Mouse (Mus musculus) limb, embryonic 10.5 days (tissue): ENCODE data around the gene Fsd1l. TPM values are rescaled to one million over a fixed set of nuclear protein-coding genes. Genes with fewer than 3 reads are reported as not detected.
"Not testable (repeated sequence)": the region's sequence is repeated elsewhere in the genome, so short reads cannot be mapped to it uniquely, and the experiment has no call there.

Experiments
- DNase-seq: peaks from one replicate; pipeline ENCODE4 v3.0.0-alpha.2; 2017; ENCODE audit warnings: low spot score
- H3K27ac ChIP-seq: fragments of 300-500 bp; sonication (generic); 2 replicates; pipeline ENCODE4 v1.5.1; 2016; ENCODE audit warnings: mild to moderate bottlenecking
- H3K27me3 ChIP-seq: fragments of 300-500 bp; sonication (generic); 2 replicates; pipeline ENCODE4 v1.6.1; 2016; ENCODE audit warnings: low read depth, mild to moderate bottlenecking; ENCODE audit not compliant: poor library complexity, severe bottlenecking
- H3K36me3 ChIP-seq: fragments of 300-500 bp; sonication (generic); 2 replicates; pipeline ENCODE4 v1.6.1; 2016; ENCODE audit warnings: mild to moderate bottlenecking, moderate library complexity
- H3K4me1 ChIP-seq: fragments of 300-500 bp; sonication (generic); 2 replicates; pipeline ENCODE4 v1.6.1; 2016
- H3K4me3 ChIP-seq: fragments of 300-500 bp; sonication (generic); 2 replicates; pipeline ENCODE4 v1.5.1; 2016; ENCODE audit warnings: mild to moderate bottlenecking, moderate library complexity
- H3K9me3 ChIP-seq: fragments of 300-500 bp; sonication (generic); replicated peaks from 2 replicates; pipeline ENCODE4 v1.6.1; 2016; ENCODE audit warnings: mild to moderate bottlenecking
- WGBS: fragments of 180-500 bp; shearing (Covaris S2); methylation state at CpG from one replicate; pipeline ENCODE4 v1.1.7; 2016; 5-methylcytosine and 5-hydroxymethylcytosine counted together
- polyA plus RNA-seq: library from polyadenylated mRNA; unstranded; fragments of >200 nt; fragmentation: Nextera tagmentation; extraction: Ambion mirVana; gene quantifications from 2 replicates; pipeline ENCODE4 v1.2.1, GENCODE M21; 2016

Fsd1l gene
- polyA plus RNA-seq, 1 experiment from 2014 or later = 12.9 TPM

- Histone ChIP-seq H3K9me3 (no peaks in the 10 kb centered on the region), H3K4me1 (peaks cover 7% of the 10 kb centered on the region; the same call in 1 of the 2 replicates), H3K27me3 (no peaks in the 10 kb centered on the region), H3K4me3 (no peak overlapping the region), H3K36me3 (peaks cover 25% of the 10 kb centered on the region), H3K27ac (no peak overlapping the region)
- 93% methylated on average over 5 of the region's 5 CpGs for WGBS
- no peak for DNase-seq
These were observed 87.0 kb downstream of the Fsd1l start for GRCm38 (mm10) chr4:53718261-53718660.

GRCm38 (mm10) chr4:53722506-53722905 lies 91.2 kb downstream of the Fsd1l start:
- DNase-seq = no peak
- Histone ChIP-seq H3K9me3 (no peaks in the 10 kb centered on the region), H3K27me3 (no peaks in the 10 kb centered on the region), H3K27ac (no peak overlapping the region), H3K4me3 (no peak overlapping the region), H3K36me3 (peaks cover 57% of the 10 kb centered on the region), H3K4me1 (no peaks in the 10 kb centered on the region)
- 95% methylated on average over 4 of the region's 4 CpGs for WGBS

- H3K4me1 ChIP-seq, DNase-seq, H3K27ac ChIP-seq, H3K27me3 ChIP-seq, H3K9me3 ChIP-seq, H3K4me3 ChIP-seq: not testable (repeated sequence)
- 90% methylated on average over 2 of the region's 2 CpGs for WGBS
- peaks cover 74% of the 10 kb centered on the region for H3K36me3 ChIP-seq
These were observed 94.8 kb downstream of the Fsd1l start for GRCm38 (mm10) chr4:53726100-53726499.

GRCm38 (mm10) chr4:53728121-53728520 lies 96.8 kb downstream of the Fsd1l start:
- no peak overlapping the region for H3K4me3 ChIP-seq
- no peaks in the 10 kb centered on the region for H3K4me1 ChIP-seq
- 95% methylated on average over 1 of the region's 1 CpGs for WGBS
- H3K27ac ChIP-seq = no peak overlapping the region
- no peak for DNase-seq
- peaks cover 80% of the 10 kb centered on the region for H3K36me3 ChIP-seq
- no peaks in the 10 kb centered on the region for H3K27me3 ChIP-seq
- H3K9me3 ChIP-seq = no peaks in the 10 kb centered on the region

- Histone ChIP-seq H3K36me3 (peaks cover 66% of the 10 kb centered on the region), H3K4me3 (no peak overlapping the region), H3K27me3 (no peaks in the 10 kb centered on the region), H3K9me3 (no peaks in the 10 kb centered on the region), H3K27ac (no peak overlapping the region), H3K4me1 (no peaks in the 10 kb centered on the region)
- no peak for DNase-seq
- WGBS = 56% methylated on average over 6 of the region's 6 CpGs
These were observed 107.8 kb downstream of the Fsd1l start for GRCm38 (mm10) chr4:53738956-53739616.

- Histone ChIP-seq H3K36me3 (peaks cover 45% of the 10 kb centered on the region), H3K27me3 (no peaks in the 10 kb centered on the region), H3K4me1 (no peaks in the 10 kb centered on the region), H3K27ac (no peak overlapping the region), H3K4me3 (no peak overlapping the region), H3K9me3 (no peaks in the 10 kb centered on the region)
- no peak for DNase-seq
These were observed 118.6 kb downstream of the Fsd1l start for GRCm38 (mm10) chr4:53749831-53750230.

GRCm38 (mm10) chr4:53750391-53751120 lies 119.3 kb downstream of the Fsd1l start:
- 84% methylated on average over 16 of the region's 16 CpGs for WGBS
- no peak overlapping the region for H3K4me3 ChIP-seq
- H3K9me3 ChIP-seq = no peaks in the 10 kb centered on the region
- H3K4me1 ChIP-seq = no peaks in the 10 kb centered on the region
- H3K27me3 ChIP-seq = no peaks in the 10 kb centered on the region
- no peak overlapping the region for H3K27ac ChIP-seq
- no peak for DNase-seq
- peaks cover 50% of the 10 kb centered on the region for H3K36me3 ChIP-seq

Other genes starting within 250 kb of the Fsd1l start
- gene Slc44a1, start 191.1 kb upstream of the Fsd1l start, polyA plus RNA-seq = 10.7 and 18.3 TPM in 2 replicates
- 17.3 and 18.4 TPM in 2 replicates for gene Fktn, start 82.5 kb downstream of the Fsd1l start, polyA plus RNA-seq
- 0.13 and 0.21 TPM in 2 replicates for gene Tal2, start 148.2 kb downstream of the Fsd1l start, polyA plus RNA-seq
- 3.8 and 4.0 TPM in 2 replicates for gene Tmem38b, start 194.6 kb downstream of the Fsd1l start, polyA plus RNA-seq